Comparison of ENCODE assay signal across 25 mouse cellular contexts in the genomic region with DNA sequence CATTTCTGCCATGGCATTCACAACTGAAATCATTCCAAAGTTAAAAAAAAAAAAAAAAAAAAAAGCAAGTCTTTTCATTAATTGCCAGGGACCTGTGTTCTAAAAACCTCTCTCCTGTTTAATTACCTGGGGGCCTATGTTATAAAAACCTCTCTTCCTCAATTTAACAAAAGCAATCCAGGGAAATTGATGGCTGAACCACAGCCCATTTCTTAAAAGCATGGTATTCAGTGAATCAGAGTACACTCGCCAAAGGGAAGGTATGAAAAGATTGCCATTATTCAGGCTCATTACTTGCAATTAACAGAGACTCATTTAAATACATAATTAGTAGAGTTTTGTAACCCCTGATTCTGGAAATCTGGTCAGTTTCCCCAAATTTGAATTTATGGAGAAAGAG.
"Had no signal": no experiment of that assay in that cellular context is flagged by ENCODE, and none has a peak within 500 bp of the region (broad histone marks: within the 10 kb centered on the region; RNA-seq: fewer than 3 reads in every experiment).

No protein-coding gene starts in this region.

- ATAC-seq: hindbrain, postnatal 0 days; intestine, embryonic 16.5 days; liver, embryonic 12.5 days had no signal

- H3K4me1 ChIP-seq: heart, embryonic 10.5 days; kidney, embryonic 15.5 days; limb, embryonic 15.5 days; liver, embryonic 12.5 days had no signal

- H3K27ac ChIP-seq: heart, embryonic 10.5 days; hindbrain, embryonic 13.5 days; hindbrain, embryonic 15.5 days; hindbrain, postnatal 0 days; kidney, embryonic 15.5 days; kidney, postnatal 0 days; limb, embryonic 13.5 days; limb, embryonic 15.5 days; liver, embryonic 12.5 days; liver, embryonic 14.5 days had no signal

- H3K36me3 ChIP-seq: heart, embryonic 10.5 days; heart, embryonic 12.5 days; hindbrain, embryonic 13.5 days; hindbrain, embryonic 15.5 days; kidney, embryonic 15.5 days; limb, embryonic 13.5 days; limb, embryonic 15.5 days; liver, embryonic 12.5 days had no signal

- H3K4me3 ChIP-seq: heart, embryonic 10.5 days; heart, embryonic 12.5 days; hindbrain, embryonic 13.5 days; hindbrain, embryonic 15.5 days; kidney, embryonic 15.5 days; limb, embryonic 13.5 days; limb, embryonic 15.5 days; liver, embryonic 12.5 days had no signal

- H3K9ac ChIP-seq: heart, embryonic 12.5 days; hindbrain, embryonic 13.5 days; hindbrain, embryonic 15.5 days; kidney, embryonic 15.5 days; limb, embryonic 13.5 days; limb, embryonic 15.5 days; liver, embryonic 12.5 days; liver, embryonic 14.5 days had no signal

- H3K27me3 ChIP-seq: heart, embryonic 12.5 days; hindbrain, embryonic 13.5 days; hindbrain, embryonic 15.5 days; kidney, embryonic 15.5 days; limb, embryonic 13.5 days; limb, embryonic 15.5 days; liver, embryonic 12.5 days had no signal

- H3K9me3 ChIP-seq: heart, embryonic 10.5 days; heart, embryonic 12.5 days; hindbrain, embryonic 13.5 days; hindbrain, embryonic 15.5 days; kidney, embryonic 15.5 days; limb, embryonic 13.5 days; limb, embryonic 15.5 days; liver, embryonic 12.5 days had no signal

- H3K4me2 ChIP-seq: heart, embryonic 12.5 days; hindbrain, embryonic 13.5 days; hindbrain, embryonic 15.5 days; kidney, embryonic 15.5 days; limb, embryonic 13.5 days; limb, embryonic 15.5 days; liver, embryonic 12.5 days had no signal

- DNase-seq: gastrocnemius, postnatal 14 days; gastrocnemius, postnatal 36 days; heart, adult 18-20 months; heart, postnatal 10 days; kidney, adult 11 months; kidney, adult 2 months; kidney, adult 9 months; kidney, postnatal 14 days; kidney, postnatal 36 days; layer of hippocampus, adult 9-11 months; layer of hippocampus, postnatal 36 days; left cerebral cortex, postnatal 4 days; lung, adult 18-20 months had no signal
